Mouse (Mus musculus) pancreas, adult 10 weeks (tissue): ENCODE results near the gene Snx12. TPM values are rescaled to one million over a fixed set of nuclear protein-coding genes. Genes with fewer than 3 reads are reported as not detected.

Source experiments
- polyA plus RNA-seq: library from polyadenylated mRNA; stranded (reverse); fragments of 350-450 nt; fragmentation: Illumina TruSeq; extraction: RNeasy Lipid Tissue Mini Kit (QIAGEN cat#74804); gene quantifications from one replicate; pipeline ENCODE4 v1.2.3, GENCODE M21; 2015; ENCODE audit warnings: low read depth, low replicate concordance; ENCODE audit not compliant: insufficient read depth

The Snx12 gene
- polyA plus RNA-seq: 6.3 TPM

DNA sequence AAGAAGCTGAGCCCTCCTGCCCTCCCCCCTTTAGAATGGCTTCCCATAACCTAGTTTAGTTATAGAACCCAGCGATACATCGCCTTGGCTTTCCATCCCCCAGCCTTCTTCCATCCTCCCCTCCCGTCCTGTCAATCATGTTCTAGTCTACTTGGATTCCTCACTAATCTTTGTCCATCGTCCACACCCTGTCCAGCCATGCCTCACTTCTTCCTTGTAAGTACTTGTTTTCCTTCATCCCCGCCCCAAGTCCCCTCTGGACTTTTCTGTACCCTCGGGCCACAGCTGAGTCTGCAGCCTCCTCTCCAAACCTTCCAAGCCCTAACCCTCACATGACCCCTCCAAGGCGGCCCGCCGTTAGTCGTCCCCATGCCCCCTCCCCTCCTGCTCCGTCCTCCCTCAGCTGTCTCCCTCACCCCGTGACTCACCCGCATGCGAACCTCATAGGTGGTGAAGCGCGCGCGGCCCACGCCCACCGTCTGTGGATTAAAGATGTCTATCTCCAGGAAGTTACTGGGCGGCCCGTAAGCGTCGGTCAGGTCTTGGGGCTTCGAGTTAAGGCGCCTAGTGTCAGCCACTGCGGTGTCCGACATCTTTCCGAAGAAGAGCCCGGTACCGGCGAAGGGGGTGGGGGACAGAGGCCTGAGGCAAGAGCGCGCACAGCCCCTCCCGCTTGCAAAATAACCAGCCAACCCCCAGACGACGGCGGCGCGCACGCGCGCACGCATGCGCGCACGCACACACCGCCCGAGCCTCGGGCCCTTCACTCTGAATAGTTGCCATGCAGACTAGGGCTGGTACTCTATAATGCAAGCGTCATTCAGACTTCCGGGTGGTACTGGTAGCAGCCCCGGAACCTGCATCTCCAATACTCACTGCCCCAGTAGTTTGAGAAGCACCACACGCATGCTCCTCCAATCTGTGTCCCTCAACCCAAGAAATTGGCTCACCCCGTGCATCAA is at the start of gene Snx12:
Gene Snx12 (minus strand): TSS at position 730 of the 962 bp plus-strand sequence.

DNA sequence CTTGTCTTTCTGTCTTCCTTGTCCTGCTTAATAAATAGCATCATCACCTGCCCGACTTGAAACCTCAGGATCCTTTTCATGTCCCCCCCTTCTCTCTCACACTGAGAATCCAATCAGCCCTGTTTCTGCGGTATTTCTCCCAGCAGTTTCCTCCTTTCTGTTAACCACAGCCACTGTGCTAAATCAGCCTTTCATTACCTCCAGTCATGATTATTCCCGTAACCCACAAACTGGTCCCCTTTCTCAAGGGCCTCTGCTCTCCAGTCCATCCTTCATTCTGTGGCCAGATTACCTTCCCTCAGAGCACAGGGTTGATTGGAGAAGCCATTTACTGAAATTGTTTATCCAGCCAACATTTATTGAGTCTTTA is 46.4 kb upstream of the Snx12 start, which contains the start of gene Gm20489:
Gene Gm20489 (minus strand): TSS at position 269 of the 370 bp plus-strand sequence.

DNA sequence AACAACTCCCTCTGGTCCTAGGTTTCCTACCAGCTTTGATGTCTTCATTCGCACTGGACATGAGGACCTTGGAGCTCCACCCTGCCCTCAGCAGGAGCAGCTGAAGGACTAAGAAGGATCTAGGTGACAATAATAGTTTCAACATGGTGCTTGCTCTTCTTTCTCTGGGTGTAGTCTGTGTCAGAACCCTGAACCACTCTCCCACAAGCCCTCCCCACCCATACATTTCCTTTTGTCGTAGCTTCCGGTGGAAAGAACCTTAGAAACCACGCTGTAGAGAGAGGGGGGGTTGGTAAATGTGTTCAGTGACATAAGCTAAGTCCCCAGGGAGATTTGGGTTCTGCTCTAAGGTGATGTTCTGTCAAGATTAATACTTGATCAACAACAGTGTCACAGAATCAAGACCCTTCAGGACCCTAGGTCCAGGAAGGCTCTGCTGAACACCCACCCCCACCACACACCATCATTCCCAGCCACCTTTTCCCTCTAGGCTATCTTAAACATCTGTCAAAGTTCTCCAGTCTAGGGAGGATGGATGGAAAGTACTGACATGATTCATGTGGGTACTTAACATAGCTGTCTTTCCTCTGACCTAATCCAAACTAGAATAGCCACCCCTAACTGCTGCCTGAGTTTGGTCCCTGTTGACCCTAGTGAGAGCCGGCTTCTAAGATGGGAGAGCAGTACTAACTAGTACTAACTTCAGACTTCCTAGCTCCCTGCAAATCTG is 45.8 kb upstream of the Snx12 start, which contains the start of gene Il2rg:
Gene Il2rg (minus strand): TSS at position 231 of the 730 bp plus-strand sequence.

DNA sequence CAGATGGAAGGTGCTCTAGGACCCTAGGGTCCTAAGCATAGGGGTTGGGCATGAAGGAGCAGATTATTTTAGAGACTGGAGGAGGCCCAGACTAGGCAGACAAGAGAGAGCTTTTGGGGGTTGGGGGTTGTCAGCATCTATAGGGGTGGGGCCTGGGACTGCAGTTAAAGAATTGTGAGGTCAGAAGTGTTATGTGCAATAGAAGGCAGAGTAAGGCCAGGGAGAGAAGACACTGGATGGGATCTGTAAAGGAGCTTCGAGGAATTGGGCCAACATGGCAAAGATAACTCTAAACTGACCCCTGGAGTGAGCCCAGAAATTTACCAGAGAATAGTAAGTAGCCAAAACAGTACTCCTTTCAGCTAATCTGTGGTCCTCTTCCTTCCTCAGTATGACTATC is 41.5 kb upstream of the Snx12 start, which contains the start of gene Gm614:
Gene Gm614 (minus strand): TSS at position 101 of the 400 bp plus-strand sequence.

DNA sequence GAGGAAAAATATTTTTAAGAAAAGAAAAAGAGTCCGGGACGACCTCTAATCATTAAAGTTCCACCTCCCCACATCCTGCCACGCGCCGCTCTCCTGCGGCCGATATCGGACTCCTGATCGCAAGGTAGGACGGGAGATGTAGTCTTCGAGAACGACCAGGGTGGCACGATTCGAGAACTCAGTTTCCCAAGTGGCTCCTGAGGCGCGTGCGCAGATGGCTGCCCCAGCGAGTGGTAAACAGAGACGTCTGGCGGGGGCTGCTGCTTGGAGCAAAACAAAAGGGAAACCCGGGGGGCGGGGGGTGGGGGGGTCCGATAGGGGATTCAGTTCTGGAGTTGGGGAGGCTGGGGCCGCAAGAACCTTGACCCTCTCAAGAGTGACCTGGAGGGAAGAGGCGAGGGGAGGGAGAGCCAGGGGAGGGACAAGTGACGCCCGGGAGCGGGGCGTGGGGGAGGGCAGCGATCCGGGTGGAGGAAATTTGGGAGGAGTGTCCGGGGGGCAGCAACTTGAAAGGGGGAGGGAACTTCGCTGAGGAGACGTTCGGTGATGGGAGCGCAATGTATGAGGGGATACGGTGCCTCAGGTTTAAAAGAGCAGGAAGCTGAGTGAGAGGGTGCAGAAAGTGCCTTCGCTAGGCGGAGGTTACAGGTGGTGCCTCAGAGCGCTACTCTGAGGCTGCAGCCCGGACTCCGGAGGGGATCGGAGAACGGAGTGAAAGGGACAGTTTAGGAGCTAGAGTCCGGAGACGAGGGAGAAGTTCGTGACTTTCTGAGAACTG is 31.8 kb upstream of the Snx12 start, which contains the start of gene Foxo4:
Gene Foxo4 (plus strand): TSS at position 577 of the 778 bp plus-strand sequence.

DNA sequence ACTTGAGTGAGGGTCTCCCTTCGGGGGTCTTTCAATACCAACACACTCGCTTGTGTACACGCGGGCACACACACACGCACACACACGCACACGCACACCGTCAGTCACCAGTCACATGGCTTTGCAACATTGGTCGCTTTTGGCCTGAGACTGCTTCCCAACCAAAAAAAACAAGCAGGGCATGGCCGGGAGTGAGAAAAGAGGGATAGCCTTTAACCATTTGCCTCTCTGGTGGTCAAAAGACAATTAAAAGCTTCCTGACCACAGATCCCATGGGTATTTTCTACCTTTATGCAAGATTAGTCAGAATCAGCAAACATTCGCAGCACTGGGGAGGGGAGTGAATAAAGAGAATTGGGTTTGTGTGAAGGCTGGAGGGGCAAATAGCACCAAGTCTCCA is 136.4 kb downstream of the Snx12 start, which contains the start of gene Slc7a3:
Gene Slc7a3 (minus strand): TSS at position 101 of the 400 bp plus-strand sequence.

DNA sequence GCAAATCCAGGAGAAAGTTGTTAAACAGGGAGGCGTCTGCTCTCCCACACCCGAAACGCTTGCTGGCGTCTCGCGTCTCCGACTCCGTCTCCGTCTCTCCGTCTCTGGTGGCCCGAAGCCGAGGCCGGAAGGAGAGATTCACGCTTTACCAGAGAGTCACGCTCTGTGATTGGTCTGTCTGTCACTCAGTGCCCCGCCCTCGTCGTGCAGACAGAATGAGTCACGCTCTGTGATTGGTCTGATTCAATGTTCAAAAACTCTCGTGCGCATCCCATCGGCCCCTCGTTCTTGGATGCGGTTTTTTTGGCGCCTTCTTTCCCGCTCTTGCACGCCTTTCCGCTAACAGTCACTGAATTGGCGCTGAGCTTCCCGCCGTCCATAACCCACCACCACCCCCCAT is 162.8 kb downstream of the Snx12 start, which contains the start of gene Tex11:
Gene Tex11 (minus strand): TSS at position 127 of the 400 bp plus-strand sequence.

Other genes starting within 250 kb of the Snx12 start
- not detected for gene Tex11, start 162.9 kb downstream of the Snx12 start, polyA plus RNA-seq
- gene Slc7a3, start 136.5 kb downstream of the Snx12 start, polyA plus RNA-seq: 4.0 TPM
- gene Foxo4, start 32.0 kb upstream of the Snx12 start, polyA plus RNA-seq: 6.7 TPM
- gene Gm614, start 41.4 kb upstream of the Snx12 start, polyA plus RNA-seq: not detected
- 4.7 TPM for gene Il2rg, start 45.7 kb upstream of the Snx12 start, polyA plus RNA-seq
- gene Gm20489, start 46.5 kb upstream of the Snx12 start, polyA plus RNA-seq: not detected
- 35.1 TPM for gene Med12, start 51.5 kb upstream of the Snx12 start, polyA plus RNA-seq
- gene Nlgn3, start 76.6 kb upstream of the Snx12 start, polyA plus RNA-seq: 0.11 TPM
- 25.7 TPM for gene Gjb1, start 153.8 kb upstream of the Snx12 start, polyA plus RNA-seq
- 7.9 TPM for gene Zmym3, start 198.3 kb upstream of the Snx12 start, polyA plus RNA-seq
- 38.0 TPM for gene Nono, start 206.8 kb upstream of the Snx12 start, polyA plus RNA-seq
- 1.0 TPM for gene Itgb1bp2, start 226.5 kb upstream of the Snx12 start, polyA plus RNA-seq